Mouse (Mus musculus) neural tube, embryonic 10.5 days (tissue): ENCODE data around the gene Gm17662.

Experiments used
- DNase-seq: peaks from one replicate; pipeline ENCODE4 v3.0.0-alpha.2; 2017; ENCODE audit warnings: low spot score; ENCODE audit errors: extremely low spot score

Gm17662 gene

GRCm38 (mm10) chr4:104857029-104857428 lies at the start of gene Gm17662:
Gm17662 (plus strand) TSS chr4:104857329.
- no peak for DNase-seq

- no peak for DNase-seq
Observed at GRCm38 (mm10) chr4:104810710-104811286, 46.3 kb upstream of the Gm17662 start.

- DNase-seq: no peak
Observed at GRCm38 (mm10) chr4:104813617-104814016, 43.5 kb upstream of the Gm17662 start.

- no peak for DNase-seq
Observed at GRCm38 (mm10) chr4:104816519-104817232, 40.5 kb upstream of the Gm17662 start.

- DNase-seq: no peak
Observed at GRCm38 (mm10) chr4:104817509-104817908, 39.6 kb upstream of the Gm17662 start.

- DNase-seq: no peak
Observed at GRCm38 (mm10) chr4:104818986-104819385, 38.1 kb upstream of the Gm17662 start.

GRCm38 (mm10) chr4:104819891-104820290 lies 37.2 kb upstream of the Gm17662 start:
- no peak for DNase-seq

- DNase-seq: no peak
Observed at GRCm38 (mm10) chr4:104823597-104824101, 33.5 kb upstream of the Gm17662 start.

GRCm38 (mm10) chr4:104824381-104825077 lies 32.6 kb upstream of the Gm17662 start:
- no peak for DNase-seq

GRCm38 (mm10) chr4:104828939-104829338 lies 28.2 kb upstream of the Gm17662 start:
- no peak for DNase-seq

- DNase-seq: no peak
Observed at GRCm38 (mm10) chr4:104835096-104835495, 22.0 kb upstream of the Gm17662 start.

- no peak for DNase-seq
Observed at GRCm38 (mm10) chr4:104838342-104838741, 18.8 kb upstream of the Gm17662 start.

GRCm38 (mm10) chr4:104842204-104842603 lies 14.9 kb upstream of the Gm17662 start:
- no peak for DNase-seq

- DNase-seq: no peak
Observed at GRCm38 (mm10) chr4:104843546-104843945, 13.6 kb upstream of the Gm17662 start.

GRCm38 (mm10) chr4:104855216-104855615 lies 1.9 kb upstream of the Gm17662 start:
- no peak for DNase-seq

- no peak for DNase-seq
Observed at GRCm38 (mm10) chr4:104857823-104858222, 694 bp downstream of the Gm17662 start.

- DNase-seq: no peak
Observed at GRCm38 (mm10) chr4:104861241-104861640, 4.1 kb downstream of the Gm17662 start.

- DNase-seq: no peak
Observed at GRCm38 (mm10) chr4:104864397-104864796, 7.3 kb downstream of the Gm17662 start.

GRCm38 (mm10) chr4:104869581-104869980 lies 12.5 kb downstream of the Gm17662 start:
- no peak for DNase-seq

- DNase-seq: no peak
Observed at GRCm38 (mm10) chr4:104870196-104870595, 13.1 kb downstream of the Gm17662 start.

- no peak for DNase-seq
Observed at GRCm38 (mm10) chr4:104875832-104876231, 18.7 kb downstream of the Gm17662 start.

GRCm38 (mm10) chr4:104876323-104876722 lies 19.2 kb downstream of the Gm17662 start, which contains the start of gene C8a:
C8a (minus strand) TSS chr4:104876398.
- DNase-seq: no peak
